Mouse (Mus musculus): ENCODE data around the gene Slc41a2.
A peak's percentile ranks its signal among the peaks of the same experiment; 100 is the strongest.

The Slc41a2 gene

GRCm38 (mm10) chr10:83228626-83229025 is 109.1 kb downstream of the Slc41a2 start:
- DNase-seq (ENCODE audit: low spot score), result no peak

GRCm38 (mm10) chr10:83224999-83225398 is 112.7 kb downstream of the Slc41a2 start:
- peak; percentile 64 for DNase-seq (ENCODE audit: low spot score)

GRCm38 (mm10) chr10:83220847-83221246 is 116.8 kb downstream of the Slc41a2 start:
- no peak for DNase-seq (ENCODE audit: low spot score)

GRCm38 (mm10) chr10:83220217-83220616 is 117.5 kb downstream of the Slc41a2 start:
- no peak for DNase-seq (ENCODE audit: low spot score)

GRCm38 (mm10) chr10:83219729-83220128 is 118.0 kb downstream of the Slc41a2 start:
- DNase-seq (ENCODE audit: low spot score), result peak; percentile 75

GRCm38 (mm10) chr10:83218778-83219177 is 118.9 kb downstream of the Slc41a2 start:
- DNase-seq (ENCODE audit: low spot score), result no peak

GRCm38 (mm10) chr10:83217256-83217655 is 120.4 kb downstream of the Slc41a2 start:
- no peak for DNase-seq (ENCODE audit: low spot score)

- DNase-seq (ENCODE audit: low spot score), result no peak
These were observed 122.1 kb downstream of the Slc41a2 start for GRCm38 (mm10) chr10:83215559-83215958.

GRCm38 (mm10) chr10:83212618-83213017 is 125.1 kb downstream of the Slc41a2 start:
- no peak for DNase-seq (ENCODE audit: low spot score)

- DNase-seq (ENCODE audit: low spot score), result no peak
These were observed 126.6 kb downstream of the Slc41a2 start for GRCm38 (mm10) chr10:83210968-83211583.

GRCm38 (mm10) chr10:83210122-83210521 is 127.6 kb downstream of the Slc41a2 start:
- no peak for DNase-seq (ENCODE audit: low spot score)

GRCm38 (mm10) chr10:83209388-83209787 is 128.3 kb downstream of the Slc41a2 start:
- no peak for DNase-seq (ENCODE audit: low spot score)

GRCm38 (mm10) chr10:83208436-83208835 is 129.2 kb downstream of the Slc41a2 start:
- no peak for DNase-seq (ENCODE audit: low spot score)

- DNase-seq (ENCODE audit: low spot score), result no peak
These were observed 134.6 kb downstream of the Slc41a2 start for GRCm38 (mm10) chr10:83202906-83203702.

- DNase-seq (ENCODE audit: low spot score), result no peak
These were observed 136.2 kb downstream of the Slc41a2 start for GRCm38 (mm10) chr10:83201525-83201924.

- DNase-seq (ENCODE audit: low spot score), result no peak
These were observed 138.4 kb downstream of the Slc41a2 start for GRCm38 (mm10) chr10:83199290-83199689.

- no peak for DNase-seq (ENCODE audit: low spot score)
These were observed 139.0 kb downstream of the Slc41a2 start for GRCm38 (mm10) chr10:83198692-83199091.

GRCm38 (mm10) chr10:83197690-83198336 is 139.9 kb downstream of the Slc41a2 start:
- peak; percentile 84 for DNase-seq (ENCODE audit: low spot score)

- DNase-seq (ENCODE audit: low spot score), result no peak
These were observed 145.7 kb downstream of the Slc41a2 start for GRCm38 (mm10) chr10:83191982-83192381.

- DNase-seq (ENCODE audit: low spot score), result no peak
These were observed 146.2 kb downstream of the Slc41a2 start for GRCm38 (mm10) chr10:83191476-83191875.

GRCm38 (mm10) chr10:83189071-83189470 is 148.6 kb downstream of the Slc41a2 start:
- DNase-seq (ENCODE audit: low spot score), result no peak

GRCm38 (mm10) chr10:83186984-83187383 is 150.7 kb downstream of the Slc41a2 start:
- DNase-seq (ENCODE audit: low spot score), result no peak

- no peak for DNase-seq (ENCODE audit: low spot score)
These were observed 151.5 kb downstream of the Slc41a2 start for GRCm38 (mm10) chr10:83186167-83186566.
